Mouse (Mus musculus) testis, adult 2 months (tissue): ENCODE results near the gene Nme4.

Source experiments
- CTCF ChIP-seq: fragments of 200-500 bp; IDR thresholded peaks from 2 replicates; pipeline ENCODE4 v1.5.1; 2012; ENCODE audit warnings: low read depth, mild to moderate bottlenecking, inconsistent platforms, low read length, moderate library complexity; ENCODE audit not compliant: control insufficient read depth, insufficient read depth, insufficient replicate concordance
- POLR2A ChIP-seq: fragments of 200-500 bp; IDR thresholded peaks from 2 replicates; pipeline ENCODE4 v1.6.1; 2012; ENCODE audit warnings: low read depth, mild to moderate bottlenecking, inconsistent platforms, low read length, moderate library complexity; ENCODE audit not compliant: control insufficient read depth

GRCm38 (mm10) chr17:26137106-26137750 is 41.8 kb upstream of the Nme4 start:
- TF ChIP-seq CTCF: no peak
- TF ChIP-seq POLR2A: no peak
